Mouse (Mus musculus) embryonic facial prominence, embryonic 11.5 days (tissue): ENCODE data around the gene Tm9sf1. TPM values are rescaled to one million over a fixed set of nuclear protein-coding genes. Genes with fewer than 3 reads are reported as not detected.
A peak's percentile ranks its signal among the peaks of the same experiment; 100 is the strongest.

Experiments
- ATAC-seq: fragments of 200-750 bp; cut with Nextera tagmentation; replicated peaks from 2 replicates; pipeline ENCODE4 v1.8.0; 2017; ENCODE audit warnings: low read depth; ENCODE audit not compliant: insufficient number of reproducible peaks, low FRiP score, low TSS enrichment
- DNase-seq: peaks from one replicate; pipeline ENCODE4 v3.0.0-alpha.2; 2015; ENCODE audit warnings: low spot score
- H3K27ac ChIP-seq: fragments of 300-500 bp; sonication (generic); replicated peaks from 2 replicates; pipeline ENCODE4 v1.5.1; 2014; ENCODE audit warnings: mild to moderate bottlenecking, low read depth, low read length, control low read depth
- H3K27me3 ChIP-seq: fragments of 300-500 bp; sonication (generic); 2 replicates; pipeline ENCODE4 v1.6.1; 2014; ENCODE audit warnings: mild to moderate bottlenecking, low read length, moderate library complexity, mixed read lengths; ENCODE audit not compliant: control insufficient read depth, insufficient read depth
- H3K36me3 ChIP-seq: fragments of 300-500 bp; sonication (generic); replicated peaks from 2 replicates; pipeline ENCODE4 v1.6.1; 2014; ENCODE audit warnings: low read depth, mild to moderate bottlenecking, low read length, moderate library complexity, mixed read lengths; ENCODE audit not compliant: control insufficient read depth, insufficient read depth
- H3K4me1 ChIP-seq: fragments of 300-500 bp; sonication (generic); 2 replicates; pipeline ENCODE4 v1.6.1; 2014; ENCODE audit warnings: low read length, mixed read lengths; ENCODE audit not compliant: control insufficient read depth, insufficient read depth
- H3K4me2 ChIP-seq: fragments of 300-500 bp; sonication (generic); 2 replicates; pipeline ENCODE4 v1.6.1; 2014; ENCODE audit warnings: low read depth, mild to moderate bottlenecking, control low read depth, low read length, moderate library complexity
- H3K4me3 ChIP-seq: fragments of 300-500 bp; sonication (generic); 2 replicates; pipeline ENCODE4 v1.5.1; 2014; ENCODE audit warnings: low read depth, low read length, control low read depth
- H3K9ac ChIP-seq: fragments of 300-500 bp; sonication (generic); replicated peaks from 2 replicates; pipeline ENCODE4 v1.6.1; 2014; ENCODE audit warnings: mild to moderate bottlenecking, control low read depth, low read length
- H3K9me3 ChIP-seq: fragments of 300-500 bp; sonication (generic); replicated peaks from 2 replicates; pipeline ENCODE4 v1.6.1; 2016; ENCODE audit warnings: mild to moderate bottlenecking, low read length, inconsistent platforms, mixed read lengths; ENCODE audit not compliant: control insufficient read depth
- WGBS: fragments of 180-500 bp; shearing (Covaris S2); extraction: QIAGEN DNeasy Blood & Tissue Kit; methylation state at CpG from one replicate; pipeline ENCODE4 v1.1.7; 2014; 5-methylcytosine and 5-hydroxymethylcytosine counted together
- polyA plus RNA-seq: library from polyadenylated mRNA; unstranded; fragments of >200 nt; fragmentation: Nextera tagmentation; extraction: Ambion mirVana; gene quantifications from 2 replicates; pipeline ENCODE4 v1.2.1, GENCODE M21; 2014

Gene Tm9sf1
- 68.4 and 70.2 TPM in 2 replicates for polyA plus RNA-seq

DNA sequence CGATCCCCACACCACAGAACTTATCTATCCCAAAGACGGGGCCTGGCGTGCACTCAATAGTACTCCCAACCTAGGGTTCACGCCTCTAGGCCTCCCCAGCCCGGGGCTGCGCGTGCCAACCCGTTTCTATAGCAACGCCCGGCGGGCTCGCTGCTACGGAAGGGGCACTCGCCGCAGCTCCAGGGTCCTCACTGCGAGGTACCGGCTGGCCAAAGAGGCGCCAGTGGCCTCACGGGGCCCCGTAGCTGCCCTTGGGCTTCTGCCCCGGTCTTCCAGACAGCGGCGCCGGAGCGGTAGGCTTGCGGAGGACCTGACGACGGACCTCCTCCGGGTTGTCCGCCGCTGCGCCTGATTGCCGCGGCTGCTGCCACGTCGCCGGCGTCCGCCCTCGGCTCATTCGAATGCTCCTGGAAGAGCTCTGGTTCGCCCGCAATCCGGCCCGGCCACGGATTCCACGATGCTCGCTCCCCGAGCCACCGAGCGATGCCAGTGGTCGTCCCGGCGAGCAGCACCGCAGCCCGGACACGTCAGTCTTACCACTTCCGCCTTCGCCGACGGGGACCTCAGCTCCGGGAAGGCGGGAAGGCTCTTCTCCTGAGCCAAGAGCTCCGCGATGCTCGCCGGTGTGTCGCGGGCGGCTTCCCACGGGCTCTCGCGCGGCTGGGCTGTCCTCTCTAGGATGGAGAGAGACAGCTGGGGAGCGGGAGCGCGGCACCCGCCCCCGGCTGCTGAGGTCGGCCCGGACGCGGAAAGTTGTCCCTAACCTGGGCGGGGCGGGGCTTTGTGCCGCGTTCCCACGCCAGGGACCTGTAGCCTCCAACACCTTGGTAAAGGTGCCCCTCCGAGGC lies at the start of gene Tm9sf1:
Gene Tm9sf1, minus strand, starts transcription at position 747 of the 848 bp plus-strand sequence.
- ATAC-seq (peak; percentile 78), DNase-seq (peak; percentile 82)
- H3K36me3 ChIP-seq = peaks cover 2% of the 10 kb centered on the region; the same call in 1 of the 2 replicates
- WGBS = under 1% methylated on average over 89 of the region's 89 CpGs
- H3K4me2 ChIP-seq = peak within 1 kb of the TSS; percentile 50
- H3K27ac ChIP-seq = peak within 1 kb of the TSS; percentile 95
- no peaks in the 10 kb centered on the region for H3K4me1 ChIP-seq
- no peaks in the 10 kb centered on the region for H3K9me3 ChIP-seq
- no peaks in the 10 kb centered on the region for H3K27me3 ChIP-seq
- H3K4me3 ChIP-seq = peak within 1 kb of the TSS; percentile 93
- H3K9ac ChIP-seq = peak within 1 kb of the TSS; percentile 96

DNA sequence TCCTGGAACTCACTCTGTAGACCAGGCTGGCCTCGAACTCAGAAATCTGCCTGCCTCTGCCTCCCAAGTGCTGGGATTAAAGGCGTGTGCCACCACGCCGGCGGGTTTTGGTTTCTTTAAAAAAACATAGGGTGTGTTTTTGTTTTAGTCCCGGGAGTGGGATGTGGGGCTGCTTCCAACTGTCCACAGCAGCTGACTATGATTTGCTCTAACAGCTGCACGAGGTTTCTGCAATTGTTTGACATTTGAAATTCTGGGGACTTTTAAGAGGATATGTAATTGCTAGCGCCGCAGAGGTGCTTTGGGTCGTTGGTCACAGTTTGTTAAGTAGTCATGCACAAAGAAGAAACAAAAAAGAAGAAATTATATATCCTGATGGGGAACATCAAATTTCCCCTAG lies 45.8 kb upstream of the Tm9sf1 start:
- WGBS = 73% methylated on average over 10 of the region's 10 CpGs
- DNase-seq = no peak
- Histone ChIP-seq H3K4me3 (no peak overlapping the region), H3K4me1 (no peaks in the 10 kb centered on the region), H3K27me3 (no peaks in the 10 kb centered on the region), H3K27ac (no peak overlapping the region), H3K4me2 (no peak overlapping the region), H3K36me3 (no peaks in the 10 kb centered on the region), H3K9me3 (no peaks in the 10 kb centered on the region), H3K9ac (no peak overlapping the region)
- no peak for ATAC-seq

DNA sequence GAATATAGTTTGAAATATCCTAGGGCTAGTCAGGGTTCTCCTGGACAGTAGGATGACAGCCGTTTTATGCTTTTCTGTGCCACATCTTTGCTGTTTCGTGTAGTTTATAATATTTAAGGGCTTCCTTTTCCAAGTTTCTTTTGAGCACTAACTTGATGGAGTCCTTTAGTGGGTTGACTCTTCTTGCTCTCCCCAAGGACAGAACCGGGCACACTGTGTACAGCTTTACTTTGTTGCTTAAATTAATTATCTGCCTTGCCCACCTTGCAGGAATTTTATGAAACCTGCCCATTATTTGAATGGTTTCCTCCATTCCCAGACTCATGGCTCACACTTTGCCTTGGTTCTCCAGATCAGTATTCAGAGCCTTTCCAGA lies 38.5 kb upstream of the Tm9sf1 start:
- Histone ChIP-seq H3K9ac (no peak overlapping the region; the same call in 1 of the 2 replicates), H3K4me2 (peak overlapping the region; percentile 22), H3K9me3 (no peaks in the 10 kb centered on the region), H3K36me3 (peaks cover 12% of the 10 kb centered on the region), H3K4me1 (no peaks in the 10 kb centered on the region), H3K27ac (no peak overlapping the region), H3K4me3 (peak overlapping the region; percentile 73), H3K27me3 (no peaks in the 10 kb centered on the region)
- ATAC-seq (peak; percentile 49), DNase-seq (no peak)
- 19% methylated on average over 3 of the region's 3 CpGs for WGBS

DNA sequence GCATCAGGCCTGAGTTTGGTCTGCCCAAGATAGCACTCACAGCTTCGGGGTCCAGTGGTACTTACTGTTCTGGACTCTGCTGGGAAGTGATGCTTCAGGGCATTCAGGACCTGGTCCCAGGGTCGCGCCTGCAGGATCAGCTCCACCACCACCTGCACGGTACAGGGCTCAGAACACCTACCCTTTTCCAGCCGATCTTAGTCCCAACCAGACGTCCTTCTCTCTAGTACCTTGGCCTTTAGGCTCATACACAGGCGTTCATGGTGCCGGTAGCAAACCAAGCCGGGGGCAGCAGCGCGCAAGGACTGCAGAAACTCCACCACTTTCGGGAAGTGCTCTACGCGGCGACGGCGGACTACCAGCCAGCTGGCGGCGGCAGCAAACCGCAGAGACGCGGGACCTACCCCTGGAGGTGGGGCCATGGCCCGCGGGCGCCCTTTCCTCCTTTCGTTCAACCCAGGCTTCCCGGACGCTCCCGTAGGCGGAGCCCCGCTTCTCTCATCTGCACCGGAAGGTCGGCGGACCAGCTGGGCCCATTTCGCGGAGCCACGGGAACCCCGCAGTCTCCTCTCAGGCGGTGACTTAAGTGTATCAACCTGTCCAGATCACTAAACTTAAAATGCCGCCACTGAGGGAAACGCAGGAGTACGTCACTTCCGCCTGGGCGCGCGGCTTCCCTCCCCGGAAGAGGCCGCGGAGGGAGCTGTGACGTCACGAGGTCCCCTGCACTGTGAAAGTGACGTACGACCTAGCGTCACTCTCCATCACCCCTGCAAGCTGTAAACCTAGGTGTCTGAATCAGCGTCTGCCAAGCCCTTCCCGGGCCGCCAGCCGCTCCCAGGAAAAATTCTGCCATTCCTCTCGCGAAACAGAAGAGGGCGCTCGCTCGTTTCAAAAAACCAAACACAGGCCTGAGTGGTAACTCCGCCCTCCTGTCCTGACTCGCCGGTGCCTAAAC lies 37.8 kb upstream of the Tm9sf1 start, which contains the start of gene Tinf2:
Gene Tinf2, minus strand, starts transcription at position 661 of the 958 bp plus-strand sequence.
- no peaks in the 10 kb centered on the region for H3K9me3 ChIP-seq
- H3K4me3 ChIP-seq = peak within 1 kb of the TSS; percentile 73
- H3K4me2 ChIP-seq = peak within 1 kb of the TSS; percentile 69
- peak; percentile 95 for ATAC-seq
- peak within 1 kb of the TSS; percentile 63; the same call in 1 of the 2 replicates for H3K27ac ChIP-seq
- under 1% methylated on average over 66 of the region's 66 CpGs for WGBS
- no peaks in the 10 kb centered on the region for H3K27me3 ChIP-seq
- DNase-seq = peak; percentile 97
- peak within 1 kb of the TSS; percentile 79 for H3K9ac ChIP-seq
- H3K36me3 ChIP-seq = peaks cover 17% of the 10 kb centered on the region
- no peaks in the 10 kb centered on the region for H3K4me1 ChIP-seq

DNA sequence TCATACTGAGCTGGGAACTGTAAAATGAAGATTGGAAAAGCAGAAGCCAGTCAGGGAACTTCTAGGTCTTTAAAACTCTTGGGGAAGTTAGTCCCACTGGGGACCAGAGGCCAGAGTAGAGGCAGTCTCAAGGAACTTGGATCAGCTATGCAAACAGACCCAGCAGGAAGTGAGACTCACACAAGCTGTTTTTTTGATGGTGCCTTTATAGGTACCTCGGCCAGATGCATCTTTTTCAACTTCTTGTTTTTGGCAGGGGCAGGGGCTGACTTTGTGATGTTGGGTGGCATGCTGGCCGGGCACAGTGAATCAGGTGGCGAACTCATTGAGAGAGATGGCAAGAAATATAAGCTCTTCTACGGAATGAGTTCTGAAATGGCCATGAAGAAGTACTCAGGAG lies 34.0 kb upstream of the Tm9sf1 start:
- H3K36me3 ChIP-seq = peaks cover 17% of the 10 kb centered on the region
- ATAC-seq = no peak
- 88% methylated on average over 4 of the region's 4 CpGs for WGBS

DNA sequence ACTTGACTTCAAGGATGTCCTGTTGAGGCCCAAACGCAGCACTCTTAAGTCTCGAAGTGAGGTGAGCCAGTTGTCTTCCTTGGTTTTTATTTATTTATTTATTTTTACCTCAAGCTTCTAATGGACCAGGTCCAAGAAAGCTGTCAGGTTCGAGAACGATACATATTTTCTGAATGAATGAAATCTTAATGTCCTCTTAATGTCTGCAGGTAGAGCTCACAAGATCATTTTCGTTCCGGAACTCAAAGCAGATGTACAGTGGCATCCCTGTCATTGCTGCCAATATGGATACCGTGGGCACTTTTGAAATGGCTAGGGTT lies 29.1 kb upstream of the Tm9sf1 start:
- H3K4me2 ChIP-seq = peak overlapping the region; percentile 35
- H3K27ac ChIP-seq = no peak overlapping the region; the same call in 1 of the 2 replicates
- WGBS = 78% methylated on average over 7 of the region's 7 CpGs
- H3K36me3 ChIP-seq = peaks cover 5% of the 10 kb centered on the region
- no peak for DNase-seq
- no peaks in the 10 kb centered on the region for H3K9me3 ChIP-seq
- peak overlapping the region; percentile 70 for H3K4me3 ChIP-seq
- ATAC-seq = no peak
- peak overlapping the region; percentile 18 for H3K9ac ChIP-seq
- no peaks in the 10 kb centered on the region for H3K27me3 ChIP-seq
- H3K4me1 ChIP-seq = no peaks in the 10 kb centered on the region

More for the DNA sequence above, 34.0 kb upstream of the Tm9sf1 start:
- Histone ChIP-seq H3K27ac (no peak overlapping the region), H3K27me3 (no peaks in the 10 kb centered on the region), H3K4me3 (no peak overlapping the region), H3K4me1 (no peaks in the 10 kb centered on the region), H3K9ac (no peak overlapping the region), H3K9me3 (no peaks in the 10 kb centered on the region), H3K4me2 (no peak overlapping the region)
- no peak for DNase-seq

DNA sequence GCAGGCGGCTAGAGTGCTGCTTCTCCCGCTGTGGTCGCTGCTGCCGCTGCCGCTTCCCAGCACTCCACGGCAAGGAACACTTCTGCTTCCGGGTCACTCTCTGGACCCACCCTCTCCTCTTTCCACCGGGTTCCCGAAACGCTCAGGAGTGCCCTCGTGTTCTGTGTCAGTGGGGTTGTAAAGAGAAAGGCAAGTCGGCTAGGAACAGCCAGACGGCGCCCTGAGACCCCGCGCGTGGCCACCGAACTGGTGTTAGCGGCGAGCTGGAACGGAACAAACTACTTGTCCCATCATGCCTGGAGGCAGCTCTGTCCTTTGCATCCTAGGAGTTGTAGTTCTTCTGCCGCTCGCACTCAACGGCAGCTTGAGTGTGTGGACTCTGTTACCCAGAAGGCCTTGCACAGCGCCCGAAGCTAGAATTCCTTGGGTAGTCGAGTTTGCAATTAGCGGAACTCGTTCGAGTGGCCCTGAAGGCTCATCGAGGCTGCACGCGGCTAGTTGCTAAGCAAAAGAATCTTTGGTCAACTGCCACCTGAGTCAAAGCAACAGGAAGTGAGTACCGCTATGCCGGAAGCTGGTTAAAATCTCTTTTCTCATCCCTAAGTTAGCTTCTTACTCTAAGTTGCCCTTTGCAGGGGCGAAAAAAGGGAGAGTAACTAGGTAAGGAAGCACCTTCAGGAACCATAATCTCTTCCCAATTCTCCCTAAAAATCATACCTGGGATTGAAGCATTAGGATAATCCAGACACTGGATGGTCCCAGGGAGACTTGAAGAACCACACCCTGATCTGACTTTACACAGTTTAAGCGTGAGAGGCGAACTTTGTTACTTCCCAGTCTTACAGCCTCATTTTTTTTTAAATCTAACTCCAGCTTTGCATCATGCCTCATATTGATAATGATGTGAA lies 28.5 kb upstream of the Tm9sf1 start, which contains the start of the genes Gmpr2 and Nedd8:
Gene Gmpr2, plus strand, starts transcription at position 109 of the 908 bp plus-strand sequence.
Gene Nedd8, minus strand, starts transcription at position 292 of the 908 bp plus-strand sequence.
- peak within 1 kb of the TSS; percentile 74 for H3K4me2 ChIP-seq
- WGBS = under 1% methylated on average over 38 of the region's 38 CpGs
- peak; percentile 97 for ATAC-seq
- peaks cover 5% of the 10 kb centered on the region for H3K36me3 ChIP-seq
- H3K9ac ChIP-seq = peak within 1 kb of the TSS; percentile 78
- no peaks in the 10 kb centered on the region for H3K9me3 ChIP-seq
- DNase-seq = peak; percentile 96
- no peaks in the 10 kb centered on the region for H3K4me1 ChIP-seq
- peak within 1 kb of the TSS; percentile 70 for H3K4me3 ChIP-seq
- H3K27me3 ChIP-seq = no peaks in the 10 kb centered on the region
- peak within 1 kb of the TSS; percentile 70 for H3K27ac ChIP-seq
